Mouse (Mus musculus): Measurements from ENCODE around the gene Gm10198.

Gene Gm10198

GRCm38 (mm10) chr13:111592485-111592884 lies at the start of gene Gm10198:
Gene Gm10198, plus strand, starts transcription at chr13:111592785.
- DNase-seq (ENCODE audit: low spot score) = no peak

- DNase-seq (ENCODE audit: low spot score) = no peak
Observed at GRCm38 (mm10) chr13:111545286-111545685, 47.3 kb upstream of the Gm10198 start.

GRCm38 (mm10) chr13:111552769-111553168 lies 39.8 kb upstream of the Gm10198 start:
- DNase-seq (ENCODE audit: low spot score) = no peak

- no peak for DNase-seq (ENCODE audit: low spot score)
Observed at GRCm38 (mm10) chr13:111553182-111553581, 39.4 kb upstream of the Gm10198 start.

- DNase-seq (ENCODE audit: low spot score) = no peak
Observed at GRCm38 (mm10) chr13:111553941-111554340, 38.6 kb upstream of the Gm10198 start.

GRCm38 (mm10) chr13:111555333-111555732 lies 37.3 kb upstream of the Gm10198 start:
- no peak for DNase-seq (ENCODE audit: low spot score)

GRCm38 (mm10) chr13:111556375-111556774 lies 36.2 kb upstream of the Gm10198 start:
- DNase-seq (ENCODE audit: low spot score) = no peak

- DNase-seq (ENCODE audit: low spot score) = no peak
Observed at GRCm38 (mm10) chr13:111560152-111560551, 32.4 kb upstream of the Gm10198 start.

- no peak for DNase-seq (ENCODE audit: low spot score)
Observed at GRCm38 (mm10) chr13:111562595-111562994, 30.0 kb upstream of the Gm10198 start.

- DNase-seq (ENCODE audit: low spot score) = no peak
Observed at GRCm38 (mm10) chr13:111574196-111574595, 18.4 kb upstream of the Gm10198 start.

- no peak for DNase-seq (ENCODE audit: low spot score)
Observed at GRCm38 (mm10) chr13:111577177-111577576, 15.4 kb upstream of the Gm10198 start.

- DNase-seq (ENCODE audit: low spot score) = no peak
Observed at GRCm38 (mm10) chr13:111580054-111580453, 12.5 kb upstream of the Gm10198 start.

GRCm38 (mm10) chr13:111598111-111598510 lies 5.5 kb downstream of the Gm10198 start:
- DNase-seq (ENCODE audit: low spot score) = no peak

- DNase-seq (ENCODE audit: low spot score) = no peak
Observed at GRCm38 (mm10) chr13:111601383-111601782, 8.8 kb downstream of the Gm10198 start.

GRCm38 (mm10) chr13:111604826-111605225 lies 12.2 kb downstream of the Gm10198 start:
- DNase-seq (ENCODE audit: low spot score) = no peak

- no peak for DNase-seq (ENCODE audit: low spot score)
Observed at GRCm38 (mm10) chr13:111616168-111617125, 23.9 kb downstream of the Gm10198 start.

GRCm38 (mm10) chr13:111620433-111620832 lies 27.8 kb downstream of the Gm10198 start:
- DNase-seq (ENCODE audit: low spot score) = no peak

GRCm38 (mm10) chr13:111622425-111622824 lies 29.8 kb downstream of the Gm10198 start:
- no peak for DNase-seq (ENCODE audit: low spot score)

- DNase-seq (ENCODE audit: low spot score) = no peak
Observed at GRCm38 (mm10) chr13:111623112-111623511, 30.5 kb downstream of the Gm10198 start.

GRCm38 (mm10) chr13:111624115-111624514 lies 31.5 kb downstream of the Gm10198 start:
- DNase-seq (ENCODE audit: low spot score) = no peak

- no peak for DNase-seq (ENCODE audit: low spot score)
Observed at GRCm38 (mm10) chr13:111634163-111635160, 41.9 kb downstream of the Gm10198 start.

- no peak for DNase-seq (ENCODE audit: low spot score)
Observed at GRCm38 (mm10) chr13:111640319-111640718, 47.7 kb downstream of the Gm10198 start.
